Mouse (Mus musculus): Measurements from ENCODE around the gene Dhx58.

DNA sequence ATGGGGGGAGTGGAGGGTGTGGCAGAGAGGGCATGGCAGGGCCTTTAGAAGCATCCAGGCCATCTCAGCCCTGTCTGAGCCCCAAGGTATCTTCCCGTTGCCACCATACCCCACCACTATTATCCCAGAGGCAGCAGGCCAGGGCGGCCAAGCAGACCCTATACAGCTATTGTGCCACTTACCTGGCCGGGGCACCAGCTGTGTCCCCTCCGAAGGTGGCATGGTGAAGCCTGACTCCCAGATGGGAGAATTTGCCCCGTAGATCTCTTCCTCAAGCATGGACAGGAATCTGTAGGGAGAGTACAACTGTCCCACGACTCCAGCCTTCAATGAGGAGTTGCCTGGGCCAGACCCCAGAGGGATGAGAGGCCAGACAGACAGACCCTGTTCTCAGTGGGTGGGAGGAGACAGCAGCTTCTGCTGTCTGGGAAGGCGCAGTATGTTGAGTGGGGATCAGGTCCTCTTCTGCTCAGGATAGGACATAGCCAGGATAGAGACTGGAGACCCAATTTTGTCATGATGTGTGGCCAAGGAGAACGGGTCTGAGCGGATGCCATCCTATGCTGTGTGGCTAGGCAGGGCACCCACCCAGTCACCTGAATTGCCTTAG, 5.2 kb upstream of the Dhx58 start:
- TF ChIP-seq CTCF (IDR thresholded peaks at IDR 0.05; ENCODE audit: low read depth, low read length) (no peak), POLR2A (IDR thresholded peaks at IDR 0.05; ENCODE audit: extremely low read depth, insufficient read depth, low read length) (no peak)
